20 mouse cellular contexts compared by ENCODE assay signal in genomic region chr13:83132671-83133638, GRCm38 (mm10).
A peak's percentile ranks its signal among the peaks of the same experiment; 100 is the strongest.
DNase-seq lines count a peak whose midpoint lies in the region; ATAC-seq and TF ChIP-seq lines count a peak whose summit lies in the region.
"Had no signal": no experiment of that assay in that cellular context is flagged by ENCODE, and none has a peak within 500 bp of the region (broad histone marks: within the 10 kb centered on the region; RNA-seq: fewer than 3 reads in every experiment).

No protein-coding gene starts in this region.

- TF ChIP-seq CTCF in brain, embryonic 14.5 days (IDR thresholded peaks at IDR 0.05; ENCODE audit: borderline replicate concordance, extremely low read depth, insufficient read depth, insufficient read length) = no peak
- TF ChIP-seq CTCF in embryonic fibroblast, embryonic 13.5 days (IDR thresholded peaks at IDR 0.05; ENCODE audit: borderline replicate concordance, insufficient read depth, low read length) = no peak
- TF ChIP-seq CTCF in layer of hippocampus, adult 2 months (conservative IDR thresholded peaks at IDR 0.05) = no peak

- no peak overlapping the region for H3K4me3 ChIP-seq in embryonic fibroblast, embryonic 13.5 days (ENCODE audit: insufficient read depth, low read length)
- no peak overlapping the region for H3K4me3 ChIP-seq in layer of hippocampus, adult 2 months
- H3K4me3 ChIP-seq: gastrocnemius, adult 2 months; heart, embryonic 15.5 days; hindbrain, embryonic 13.5 days; limb, embryonic 13.5 days; liver, embryonic 13.5 days; midbrain, embryonic 12.5 days had no signal

- H3K4me1 ChIP-seq in embryonic fibroblast, embryonic 13.5 days (ENCODE audit: control insufficient read depth, insufficient read depth, low read length) = no peaks in the 10 kb centered on the region
- H3K4me1 ChIP-seq: heart, embryonic 15.5 days; hindbrain, embryonic 13.5 days; limb, embryonic 13.5 days; liver, embryonic 13.5 days had no signal

- TF ChIP-seq POLR2A in brain, embryonic 14.5 days (IDR thresholded peaks at IDR 0.05; ENCODE audit: borderline replicate concordance, extremely low read depth, insufficient read depth, insufficient read length, poor library complexity, severe bottlenecking) = no peak
- TF ChIP-seq POLR2A in embryonic fibroblast, embryonic 13.5 days (IDR thresholded peaks at IDR 0.05; ENCODE audit: low read depth, low read length) = no peak

- H3K27ac ChIP-seq in embryonic fibroblast, embryonic 13.5 days (ENCODE audit: insufficient read depth, low read length) = peak overlapping the region; percentile 52
- H3K27ac ChIP-seq in layer of hippocampus, adult 2 months = no peak overlapping the region
- H3K27ac ChIP-seq: gastrocnemius, adult 2 months; heart, embryonic 15.5 days; hindbrain, embryonic 13.5 days; limb, embryonic 13.5 days; liver, embryonic 13.5 days; midbrain, embryonic 12.5 days had no signal

- ATAC-seq in frontal cortex, adult (ENCODE audit: low TSS enrichment) = peak; percentile 73

- no peak for DNase-seq in frontal cortex, adult 2 months (ENCODE audit: extremely low spot score in 1 of 2, low spot score in 1 of 2)
- DNase-seq in brain, adult 2 months (ENCODE audit: low read depth, low spot score) = peak; percentile 26
- peak; percentile 24 for DNase-seq in brain, embryonic 14.5 days (ENCODE audit: low read depth)
- no peak for DNase-seq in layer of hippocampus, adult 2 months (ENCODE audit: low spot score in 2 of 2)
- DNase-seq in spleen, adult 18-20 months = no peak
- DNase-seq: adrenal gland, adult 2 months; cerebellum, adult 9-10 months; gastrocnemius, adult 2 months; heart, postnatal 36 days; kidney, adult 18-20 months; liver, embryonic 13.5 days; lung, adult 2 months; lung, postnatal 14 days; thymus, postnatal 14 days had no signal

Comparison
In these comparisons a context has a peak if more than half of its experiments do, and no peak if none do; other contexts are left out.
1. DNase-seq: peak in brain, adult 2 months (single experiment) and brain, embryonic 14.5 days (single experiment); none in frontal cortex, adult 2 months (0 of 2), layer of hippocampus, adult 2 months (0 of 2) and spleen, adult 18-20 months (0 of 2).